Mouse (Mus musculus): ENCODE results near the gene Atp8a2. TPM values are rescaled to one million over a fixed set of nuclear protein-coding genes. Genes with fewer than 3 reads are reported as not detected.
A peak's percentile ranks its signal among the peaks of the same experiment; 100 is the strongest.

Gene Atp8a2
- polyA plus RNA-seq, 1 experiment from 2014 or later = 9.0 TPM

DNA sequence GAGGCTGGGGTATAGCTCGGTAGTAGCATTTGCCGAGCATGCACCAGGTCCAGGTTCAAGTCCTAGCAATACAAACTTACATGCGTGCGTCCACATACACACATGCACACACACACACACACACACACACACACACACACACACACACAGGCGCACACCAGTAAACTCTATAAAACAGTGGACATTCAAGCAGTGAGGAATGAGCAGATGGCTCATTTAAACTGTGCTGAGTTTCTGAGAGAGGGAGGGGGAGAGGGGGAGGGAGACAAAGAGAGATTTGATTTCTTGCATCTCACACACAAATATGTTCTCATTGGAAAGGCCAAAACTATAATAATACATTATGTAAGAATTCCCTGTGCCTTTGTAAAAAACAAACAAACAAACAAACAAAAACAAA lies 980 bp downstream of the Atp8a2 start:
- H3K27me3 ChIP-seq (ENCODE audit: control insufficient read depth, insufficient read depth, low read length) = no peaks in the 10 kb centered on the region
- no peak overlapping the region for H3K27ac ChIP-seq (ENCODE audit: low read depth, low read length)
- no peak overlapping the region for H3K4me2 ChIP-seq (ENCODE audit: low read depth)
- no peaks in the 10 kb centered on the region for H3K9me3 ChIP-seq (ENCODE audit: control insufficient read depth, low read length)
- no peaks in the 10 kb centered on the region for H3K4me1 ChIP-seq (ENCODE audit: control insufficient read depth, insufficient read depth, low read length)
- H3K9ac ChIP-seq (ENCODE audit: low read length) = no peak overlapping the region
- WGBS = 78% methylated on average over 5 of the region's 5 CpGs
- H3K36me3 ChIP-seq (ENCODE audit: control insufficient read depth, insufficient read depth, low read length) = no peaks in the 10 kb centered on the region
- ATAC-seq (ENCODE audit: insufficient read depth, low FRiP score, low TSS enrichment) (no peak), DNase-seq (ENCODE audit: low spot score) (no peak)
- H3K4me3 ChIP-seq (ENCODE audit: low read depth, low read length) = no peak overlapping the region

DNA sequence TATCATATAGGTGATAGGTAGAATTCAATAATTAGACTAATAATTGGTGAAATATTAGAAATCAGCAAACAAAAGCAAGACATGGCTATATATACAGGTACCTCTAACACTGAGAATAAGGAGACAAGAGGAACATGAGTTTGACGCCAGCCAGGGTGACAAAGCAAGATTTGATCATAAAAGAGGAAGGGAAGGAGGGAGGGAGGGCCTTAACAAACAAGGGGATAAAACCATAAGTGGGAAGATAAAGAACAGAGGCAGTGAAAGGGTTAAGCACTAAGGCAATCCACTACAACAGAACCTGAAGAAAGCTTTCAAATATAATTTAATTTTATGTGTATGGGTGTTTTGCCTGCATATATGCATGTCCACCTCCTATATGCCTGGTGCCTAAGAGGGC lies 2.4 kb downstream of the Atp8a2 start:
- Histone ChIP-seq H3K27me3 (ENCODE audit: control insufficient read depth, insufficient read depth, low read length) (no peaks in the 10 kb centered on the region), H3K9ac (ENCODE audit: low read length) (no peak overlapping the region), H3K4me3 (ENCODE audit: low read depth, low read length) (no peak overlapping the region), H3K4me1 (ENCODE audit: control insufficient read depth, insufficient read depth, low read length) (no peaks in the 10 kb centered on the region), H3K36me3 (ENCODE audit: control insufficient read depth, insufficient read depth, low read length) (no peaks in the 10 kb centered on the region), H3K27ac (ENCODE audit: low read depth, low read length) (no peak overlapping the region), H3K9me3 (ENCODE audit: control insufficient read depth, low read length) (no peaks in the 10 kb centered on the region), H3K4me2 (ENCODE audit: low read depth) (no peak overlapping the region)
- ATAC-seq (ENCODE audit: insufficient read depth, low FRiP score, low TSS enrichment) (no peak), DNase-seq (ENCODE audit: low spot score) (no peak)
- 92% methylated on average over 1 of the region's 1 CpGs for WGBS

DNA sequence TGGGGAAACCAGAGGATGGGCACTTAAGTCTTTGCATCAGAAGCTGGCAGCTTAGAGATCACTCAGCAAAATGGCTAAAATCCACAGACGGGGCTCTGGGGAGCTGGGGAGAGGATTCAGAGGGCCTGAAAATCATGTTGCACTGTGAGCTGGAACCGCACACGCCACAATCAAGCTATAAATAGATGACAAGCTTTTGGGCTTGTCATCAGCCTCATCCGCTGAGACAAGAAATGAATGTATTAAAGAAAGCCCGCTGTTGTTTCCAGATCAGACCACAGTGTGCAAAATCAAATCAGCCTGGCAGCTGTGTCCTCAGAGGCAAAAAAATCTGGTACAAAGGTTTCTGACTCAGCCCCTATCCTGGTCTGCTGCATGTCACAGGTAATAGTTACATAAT lies 7.2 kb downstream of the Atp8a2 start:
- Histone ChIP-seq H3K4me2 (ENCODE audit: low read depth) (no peak overlapping the region), H3K27me3 (ENCODE audit: control insufficient read depth, insufficient read depth, low read length) (no peaks in the 10 kb centered on the region), H3K9ac (ENCODE audit: low read length) (no peak overlapping the region), H3K36me3 (ENCODE audit: control insufficient read depth, insufficient read depth, low read length) (no peaks in the 10 kb centered on the region), H3K4me1 (ENCODE audit: control insufficient read depth, insufficient read depth, low read length) (no peaks in the 10 kb centered on the region), H3K27ac (ENCODE audit: low read depth, low read length) (no peak overlapping the region), H3K4me3 (ENCODE audit: low read depth, low read length) (no peak overlapping the region), H3K9me3 (ENCODE audit: control insufficient read depth, low read length) (no peaks in the 10 kb centered on the region)
- 93% methylated on average over 5 of the region's 5 CpGs for WGBS
- no peak for ATAC-seq (ENCODE audit: insufficient read depth, low FRiP score, low TSS enrichment)
- DNase-seq (ENCODE audit: low spot score) = no peak

DNA sequence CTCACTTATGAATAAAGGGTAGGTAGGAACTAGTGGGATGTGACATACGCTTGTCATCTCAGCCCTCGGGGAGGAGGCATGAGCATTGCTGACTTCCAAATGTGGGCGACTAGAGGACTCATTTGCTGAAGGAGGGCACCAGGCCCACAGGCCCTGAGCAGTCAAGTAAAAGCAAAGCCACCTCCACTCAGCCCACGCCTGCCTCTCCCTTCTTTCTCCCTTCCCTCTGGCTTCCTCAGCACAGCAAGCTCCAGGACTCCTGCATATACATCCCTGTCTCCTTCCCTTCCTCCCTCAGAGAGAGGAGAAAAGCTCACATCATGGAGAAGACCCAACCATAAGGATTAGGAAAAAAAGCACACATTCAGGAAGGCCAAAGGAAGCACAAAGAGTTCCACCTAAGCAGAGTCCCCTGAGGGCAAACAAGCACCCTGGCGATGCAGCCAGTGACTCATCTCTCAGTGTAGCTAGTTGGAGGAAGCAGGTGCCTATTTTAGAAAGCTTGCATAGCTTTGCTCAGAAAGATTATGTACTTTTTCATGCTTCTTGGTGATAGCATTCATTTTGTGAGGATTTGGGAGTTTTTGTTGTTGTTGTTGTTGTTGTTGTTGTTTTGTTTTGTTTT lies 8.7 kb downstream of the Atp8a2 start:
- Histone ChIP-seq H3K9ac (ENCODE audit: low read length) (no peak overlapping the region), H3K9me3 (ENCODE audit: control insufficient read depth, low read length) (no peaks in the 10 kb centered on the region), H3K36me3 (ENCODE audit: control insufficient read depth, insufficient read depth, low read length) (no peaks in the 10 kb centered on the region), H3K27ac (ENCODE audit: low read depth, low read length) (no peak overlapping the region), H3K4me2 (ENCODE audit: low read depth) (no peak overlapping the region), H3K4me3 (ENCODE audit: low read depth, low read length) (no peak overlapping the region), H3K4me1 (ENCODE audit: control insufficient read depth, insufficient read depth, low read length) (no peaks in the 10 kb centered on the region), H3K27me3 (ENCODE audit: control insufficient read depth, insufficient read depth, low read length) (no peaks in the 10 kb centered on the region)
- ATAC-seq (ENCODE audit: insufficient read depth, low FRiP score, low TSS enrichment) = no peak
- 80% methylated on average over 5 of the region's 5 CpGs for WGBS
- no peak for DNase-seq (ENCODE audit: low spot score)

DNA sequence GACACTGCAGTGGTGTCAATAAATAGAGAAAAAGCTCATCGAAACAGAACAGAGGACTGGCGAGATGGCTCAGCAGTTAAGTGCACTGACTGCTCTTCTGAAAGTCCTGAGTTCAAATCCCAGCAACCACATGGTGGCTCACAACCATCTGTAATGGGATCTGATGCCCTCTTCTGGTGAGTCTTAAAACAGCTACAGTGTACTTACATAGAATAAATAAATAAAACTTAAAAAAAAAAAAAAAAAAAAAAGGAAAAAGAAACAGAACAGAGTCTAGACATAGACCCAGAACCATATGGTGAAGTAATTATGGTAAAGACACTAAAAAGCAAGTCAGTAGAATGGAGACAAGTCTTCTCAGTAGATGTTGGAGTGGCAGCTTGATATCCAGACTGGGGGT lies 15.7 kb downstream of the Atp8a2 start:
- DNase-seq (ENCODE audit: low spot score) (no peak), ATAC-seq (ENCODE audit: insufficient read depth, low FRiP score, low TSS enrichment) (no peak)
- no peak overlapping the region for H3K9ac ChIP-seq (ENCODE audit: low read length)
- peaks cover 3% of the 10 kb centered on the region for H3K27me3 ChIP-seq (ENCODE audit: control insufficient read depth, insufficient read depth, low read length)
- H3K4me3 ChIP-seq (ENCODE audit: low read depth, low read length) = no peak overlapping the region
- no peak overlapping the region for H3K27ac ChIP-seq (ENCODE audit: low read depth, low read length)
- no peaks in the 10 kb centered on the region for H3K9me3 ChIP-seq (ENCODE audit: control insufficient read depth, low read length)
- no peaks in the 10 kb centered on the region for H3K4me1 ChIP-seq (ENCODE audit: control insufficient read depth, insufficient read depth, low read length)
- no peaks in the 10 kb centered on the region for H3K36me3 ChIP-seq (ENCODE audit: control insufficient read depth, insufficient read depth, low read length)
- H3K4me2 ChIP-seq (ENCODE audit: low read depth) = no peak overlapping the region
- WGBS = 97% methylated on average over 2 of the region's 2 CpGs

DNA sequence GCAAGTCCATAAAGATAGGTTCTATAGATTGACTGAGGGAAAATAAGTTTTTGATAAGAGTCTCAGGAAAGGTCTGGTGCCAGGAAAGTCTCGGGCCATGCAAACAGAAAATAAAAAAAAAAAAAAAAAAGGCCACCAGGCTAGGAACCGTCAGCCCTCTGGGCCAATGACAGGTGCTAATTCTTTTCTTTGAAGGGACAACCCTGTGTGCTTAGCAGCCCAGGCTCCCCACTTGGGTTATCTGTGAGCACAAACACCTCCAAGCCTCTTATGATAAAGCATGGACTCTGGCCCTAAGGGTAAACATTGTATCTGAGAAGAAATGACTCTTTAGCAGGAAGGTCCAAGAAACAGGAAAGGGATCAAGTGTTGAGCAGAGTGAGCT lies 18.4 kb downstream of the Atp8a2 start:
- Histone ChIP-seq H3K4me3 (ENCODE audit: low read depth, low read length) (no peak overlapping the region), H3K27me3 (ENCODE audit: control insufficient read depth, insufficient read depth, low read length) (peaks cover 6% of the 10 kb centered on the region), H3K9me3 (ENCODE audit: control insufficient read depth, low read length) (no peaks in the 10 kb centered on the region), H3K4me2 (ENCODE audit: low read depth) (no peak overlapping the region), H3K9ac (ENCODE audit: low read length) (no peak overlapping the region), H3K27ac (ENCODE audit: low read depth, low read length) (no peak overlapping the region), H3K4me1 (ENCODE audit: control insufficient read depth, insufficient read depth, low read length) (no peaks in the 10 kb centered on the region), H3K36me3 (ENCODE audit: control insufficient read depth, insufficient read depth, low read length) (no peaks in the 10 kb centered on the region)
- no peak for ATAC-seq (ENCODE audit: insufficient read depth, low FRiP score, low TSS enrichment)
- no peak for DNase-seq (ENCODE audit: low spot score)
- 49% methylated on average over 2 of the region's 2 CpGs for WGBS

DNA sequence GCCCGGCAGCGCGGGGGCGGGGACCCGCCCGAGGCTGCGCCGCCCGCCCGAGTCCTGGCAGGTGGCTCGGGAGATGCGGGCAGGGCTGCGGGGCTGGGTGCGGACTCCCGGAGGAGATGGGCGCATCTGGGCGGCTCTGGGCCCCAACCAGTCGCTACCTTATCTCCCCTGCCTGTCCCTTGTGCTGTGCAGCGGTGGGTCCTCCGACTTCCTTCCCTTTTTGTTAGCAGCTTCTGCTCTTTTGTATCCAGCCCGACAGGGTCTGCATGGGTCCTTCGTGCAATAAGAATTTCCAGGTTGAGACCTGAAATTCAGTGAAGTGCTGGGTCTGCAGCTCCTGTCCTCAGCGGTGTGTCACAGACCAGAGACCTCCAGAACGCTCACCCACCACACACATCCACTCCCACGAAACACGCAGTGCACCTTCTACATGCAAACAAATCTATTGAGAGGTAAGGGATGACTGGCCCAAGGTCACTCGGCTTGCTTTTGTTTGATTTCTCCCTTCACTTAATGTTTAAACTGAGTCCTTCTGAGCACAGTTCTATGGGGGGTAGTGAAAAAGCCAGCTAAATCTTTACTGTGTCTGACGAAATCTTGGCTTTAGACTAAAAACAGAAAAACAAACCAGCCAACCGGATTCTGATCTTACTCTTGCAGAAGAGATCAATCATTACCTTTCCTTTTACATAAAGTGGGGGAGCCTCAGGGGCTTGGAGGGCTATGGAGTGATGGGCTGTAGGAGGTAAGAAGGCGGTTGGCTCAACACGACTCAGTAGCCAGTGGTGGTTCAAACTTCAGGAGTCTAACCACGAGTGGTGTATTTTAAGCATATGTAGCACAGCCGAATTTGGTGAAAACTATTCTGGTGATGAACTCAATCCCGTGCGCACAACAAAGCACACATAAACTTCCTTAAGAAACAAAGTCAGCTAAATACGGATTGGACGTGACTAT lies 19.1 kb downstream of the Atp8a2 start:
- Histone ChIP-seq H3K4me3 (ENCODE audit: low read depth, low read length) (peak overlapping the region; percentile 65), H3K27me3 (ENCODE audit: control insufficient read depth, insufficient read depth, low read length) (peaks cover 6% of the 10 kb centered on the region), H3K9ac (ENCODE audit: low read length) (peak overlapping the region; percentile 63), H3K27ac (ENCODE audit: low read depth, low read length) (no peak overlapping the region), H3K36me3 (ENCODE audit: control insufficient read depth, insufficient read depth, low read length) (no peaks in the 10 kb centered on the region), H3K4me2 (ENCODE audit: low read depth) (peak overlapping the region; percentile 95), H3K9me3 (ENCODE audit: control insufficient read depth, low read length) (no peaks in the 10 kb centered on the region), H3K4me1 (ENCODE audit: control insufficient read depth, insufficient read depth, low read length) (no peaks in the 10 kb centered on the region)
- peak; percentile 47 for DNase-seq (ENCODE audit: low spot score)
- WGBS = 29% methylated on average over 25 of the region's 37 CpGs
- ATAC-seq (ENCODE audit: insufficient read depth, low FRiP score, low TSS enrichment) = no peak; the same call in none of the 2 replicates

DNA sequence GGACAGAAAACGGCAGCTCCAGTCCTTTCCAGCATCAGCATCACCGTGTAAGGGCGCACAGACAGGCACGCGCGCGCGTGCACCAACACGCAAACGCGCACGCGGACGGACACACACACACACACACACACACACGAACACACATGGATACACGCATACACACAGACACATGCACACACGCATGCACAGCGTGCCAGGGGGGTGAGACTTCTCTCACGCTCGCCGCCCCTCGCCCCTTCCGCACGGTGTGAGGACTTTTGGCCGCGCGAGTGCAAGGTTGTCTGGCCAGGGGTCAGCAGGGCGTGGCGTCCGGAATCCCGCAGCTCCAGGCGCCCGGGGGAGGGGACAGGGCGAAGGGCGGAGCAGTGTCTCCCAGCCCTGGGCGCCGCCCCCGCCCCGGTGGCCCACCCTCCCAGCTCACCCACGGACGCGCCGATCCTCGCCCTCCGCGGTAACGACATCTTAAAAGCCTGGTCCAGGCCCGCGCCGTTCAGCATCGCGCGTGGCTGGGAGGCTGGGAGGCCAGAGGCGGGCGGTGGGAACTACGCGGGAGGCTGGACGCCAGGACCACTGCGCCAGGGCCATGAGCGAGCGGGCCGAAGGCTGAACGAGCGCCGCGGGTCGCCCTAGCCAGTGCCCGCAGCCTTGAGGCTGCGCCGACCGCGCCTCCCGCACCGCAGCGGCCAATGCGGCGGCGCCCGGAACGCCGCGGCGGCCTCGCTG lies 19.9 kb downstream of the Atp8a2 start:
- WGBS = under 1% methylated on average over 81 of the region's 84 CpGs
- no peaks in the 10 kb centered on the region for H3K9me3 ChIP-seq (ENCODE audit: control insufficient read depth, low read length)
- peak; percentile 66 for DNase-seq (ENCODE audit: low spot score)
- H3K27ac ChIP-seq (ENCODE audit: low read depth, low read length) = peak overlapping the region; percentile 58; the same call in 1 of the 2 replicates
- peak overlapping the region; percentile 63 for H3K9ac ChIP-seq (ENCODE audit: low read length)
- H3K4me1 ChIP-seq (ENCODE audit: control insufficient read depth, insufficient read depth, low read length) = no peaks in the 10 kb centered on the region
- peaks cover 6% of the 10 kb centered on the region for H3K27me3 ChIP-seq (ENCODE audit: control insufficient read depth, insufficient read depth, low read length)
- H3K4me3 ChIP-seq (ENCODE audit: low read depth, low read length) = peak overlapping the region; percentile 65
- H3K4me2 ChIP-seq (ENCODE audit: low read depth) = peak overlapping the region; percentile 95
- ATAC-seq (ENCODE audit: insufficient read depth, low FRiP score, low TSS enrichment) = peak; percentile 78
- H3K36me3 ChIP-seq (ENCODE audit: control insufficient read depth, insufficient read depth, low read length) = no peaks in the 10 kb centered on the region
